Mouse (Mus musculus): ENCODE measurements around the gene Dlg2.

- TF ChIP-seq CTCF (IDR thresholded peaks at IDR 0.05; ENCODE audit: borderline replicate concordance, insufficient read depth, low read depth, low read length), result no peak
- TF ChIP-seq POLR2A (IDR thresholded peaks at IDR 0.05; ENCODE audit: borderline replicate concordance, insufficient read depth, low read length), result no peak
Measured at GRCm38 (mm10) chr7:90841276-90841675, 364.8 kb downstream of the Dlg2 start.
